Mouse (Mus musculus) midbrain, embryonic 14.5 days (tissue): Measurements from ENCODE around the gene Plxna2. TPM values are rescaled to one million over a fixed set of nuclear protein-coding genes. Genes with fewer than 3 reads are reported as not detected.
A peak's percentile ranks its signal among the peaks of the same experiment; 100 is the strongest.

ENCODE experiments used
- ATAC-seq: fragments of 200-750 bp; cut with Nextera tagmentation; 2 replicates; pipeline ENCODE4 v1.8.0; 2017; ENCODE audit warnings: moderate number of reproducible peaks, moderate library complexity; ENCODE audit not compliant: low FRiP score, low TSS enrichment
- DNase-seq: peaks from one replicate; pipeline ENCODE4 v3.0.0-alpha.2; 2015
- H3K27ac ChIP-seq: fragments of 300-500 bp; sonication (generic); replicated peaks from 2 replicates; pipeline ENCODE4 v1.5.1; 2014; ENCODE audit warnings: mild to moderate bottlenecking, low read depth, low read length, moderate library complexity
- H3K27me3 ChIP-seq: fragments of 300-500 bp; sonication (generic); 2 replicates; pipeline ENCODE4 v1.6.1; 2014; ENCODE audit warnings: low read length, control low read depth, mixed read lengths; ENCODE audit not compliant: control insufficient read depth, insufficient read depth
- H3K36me3 ChIP-seq: fragments of 300-500 bp; sonication (generic); 2 replicates; pipeline ENCODE4 v1.6.1; 2014; ENCODE audit warnings: low read length, control low read depth; ENCODE audit not compliant: control insufficient read depth, insufficient read depth
- H3K4me1 ChIP-seq: fragments of 300-500 bp; sonication (generic); 2 replicates; pipeline ENCODE4 v1.6.1; 2014; ENCODE audit warnings: mild to moderate bottlenecking, antibody characterized with exemption, low read length, control low read depth; ENCODE audit not compliant: control insufficient read depth, insufficient read depth
- H3K4me2 ChIP-seq: fragments of 300-500 bp; sonication (generic); 2 replicates; pipeline ENCODE4 v1.6.1; 2014; ENCODE audit warnings: mild to moderate bottlenecking, low read length, moderate library complexity
- H3K4me3 ChIP-seq: fragments of 300-500 bp; sonication (generic); replicated peaks from 2 replicates; pipeline ENCODE4 v1.5.1; 2014; ENCODE audit warnings: low read depth, low read length
- H3K9ac ChIP-seq: fragments of 300-500 bp; sonication (generic); replicated peaks from 2 replicates; pipeline ENCODE4 v1.6.1; 2014; ENCODE audit warnings: mild to moderate bottlenecking, low read length, moderate library complexity
- H3K9me3 ChIP-seq: fragments of 300-500 bp; sonication (generic); 2 replicates; pipeline ENCODE4 v1.6.1; 2016; ENCODE audit warnings: low read length, control low read depth, mixed read lengths; ENCODE audit not compliant: control insufficient read depth
- whole genome bisulfite sequencing: fragments of 180-500 bp; shearing (Covaris S2); extraction: QIAGEN DNeasy Blood & Tissue Kit; methylation state at CpG from one replicate; pipeline ENCODE4 v1.1.7; 2014; 5-methylcytosine and 5-hydroxymethylcytosine counted together
- polyA plus RNA-seq: library from polyadenylated mRNA; unstranded; fragments of >200 nt; fragmentation: Nextera tagmentation; extraction: Ambion mirVana; gene quantifications from 2 replicates; pipeline ENCODE4 v1.2.1, GENCODE M21; 2014

The Plxna2 gene
- polyA plus RNA-seq, 1 experiment from 2014 or later = 24.1 TPM

DNA sequence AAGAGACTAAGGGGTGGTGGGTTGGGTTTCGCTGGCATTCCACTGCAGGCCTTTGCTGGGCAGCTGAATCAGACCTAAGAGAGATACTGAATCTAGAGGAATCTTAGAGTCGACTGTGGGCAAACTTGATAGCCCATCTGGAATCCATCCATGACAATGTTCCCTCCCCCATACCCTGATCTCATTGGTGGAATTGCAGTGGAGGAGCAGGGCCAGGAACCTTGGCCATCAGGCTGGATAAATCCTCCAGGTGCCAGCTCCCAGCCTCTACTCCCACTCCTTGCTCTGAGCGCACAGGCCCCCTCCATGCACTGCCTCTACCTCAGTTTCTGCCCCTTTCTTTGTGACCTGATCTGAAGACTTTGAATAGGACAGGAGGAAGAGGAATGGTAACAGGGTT, 81.3 kb downstream of the Plxna2 start:
- H3K4me3 ChIP-seq = no peak overlapping the region
- H3K27me3 ChIP-seq = no peaks in the 10 kb centered on the region

DNA sequence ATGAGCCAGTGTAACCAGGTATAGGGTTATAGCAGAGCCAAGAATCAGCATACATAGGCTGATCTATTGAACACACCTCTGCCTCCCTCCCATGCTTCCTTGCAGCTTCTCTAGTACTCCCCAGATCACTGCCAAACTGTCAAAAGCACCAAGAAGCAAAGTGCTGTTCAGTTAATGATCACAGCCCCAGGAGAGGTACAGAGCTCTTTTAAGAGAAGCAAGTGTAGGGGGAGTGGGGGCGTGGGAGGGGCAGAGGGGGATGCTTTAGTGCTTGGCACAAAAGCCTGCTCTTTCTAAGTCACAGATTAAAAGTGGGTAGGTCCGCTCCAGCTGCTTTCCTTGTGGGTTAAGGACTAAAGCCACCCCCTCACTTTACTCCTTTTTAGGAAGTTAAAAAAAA, 85.2 kb downstream of the Plxna2 start:
- Histone ChIP-seq H3K27me3 (no peaks in the 10 kb centered on the region), H3K4me2 (no peak overlapping the region), H3K9me3 (no peaks in the 10 kb centered on the region), H3K27ac (no peak overlapping the region), H3K9ac (no peak overlapping the region), H3K4me1 (0 out of 2 replicates have a peak, but pooled peaks cover 10% of the 10 kb centered on the region), H3K4me3 (no peak overlapping the region), H3K36me3 (no peaks in the 10 kb centered on the region)
- WGBS = 10% methylated on average over 2 of the region's 2 CpGs
- DNase-seq (peak; percentile 42), ATAC-seq (no peak)

More for the DNA sequence above, 81.3 kb downstream of the Plxna2 start:
- ATAC-seq (no peak), DNase-seq (no peak)
- Histone ChIP-seq H3K27ac (no peak overlapping the region), H3K9me3 (no peaks in the 10 kb centered on the region), H3K4me2 (no peak overlapping the region), H3K36me3 (no peaks in the 10 kb centered on the region), H3K4me1 (0 out of 2 replicates have a peak, but pooled peaks cover 10% of the 10 kb centered on the region), H3K9ac (no peak overlapping the region)
- WGBS = 95% methylated on average over 3 of the region's 3 CpGs

DNA sequence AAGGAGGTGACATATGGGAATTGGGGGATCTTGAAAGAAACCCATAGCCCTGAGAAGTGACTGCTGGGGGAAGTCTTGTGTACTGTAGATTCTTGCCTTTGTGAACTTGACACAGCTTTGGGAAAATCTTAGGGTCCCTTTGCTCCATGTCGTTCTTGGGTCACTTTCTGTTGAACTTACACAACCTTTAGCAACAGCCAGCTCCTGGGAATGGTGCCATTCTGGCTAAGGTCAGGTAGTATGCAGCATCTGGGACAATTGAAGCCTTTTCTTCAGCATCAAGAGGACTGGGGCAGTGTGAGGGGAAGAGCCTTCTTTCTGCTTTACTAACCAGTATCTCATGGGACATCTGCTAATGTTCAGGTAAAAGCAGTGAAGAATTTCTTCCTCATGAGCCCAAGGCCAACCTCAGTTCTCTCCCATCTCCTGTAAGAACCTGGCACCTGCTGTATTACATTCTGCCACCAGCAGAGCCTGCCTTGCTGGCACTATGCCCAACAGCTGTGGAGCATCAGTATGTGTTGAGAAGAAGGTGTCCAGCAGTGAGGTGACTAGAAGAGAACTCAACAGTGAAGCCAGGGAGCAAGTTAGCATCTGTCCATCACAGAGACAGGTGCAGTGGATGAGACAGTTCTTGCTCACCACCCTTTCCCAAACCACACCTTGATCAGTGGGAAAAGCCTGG, 86.3 kb downstream of the Plxna2 start:
- 96% methylated on average over 1 of the region's 1 CpGs for WGBS
- no peaks in the 10 kb centered on the region for H3K9me3 ChIP-seq
- H3K4me3 ChIP-seq = no peak overlapping the region
- no peak overlapping the region for H3K4me2 ChIP-seq
- no peaks in the 10 kb centered on the region for H3K27me3 ChIP-seq
- H3K36me3 ChIP-seq = no peaks in the 10 kb centered on the region
- DNase-seq (no peak), ATAC-seq (no peak)
- 0 out of 2 replicates have a peak, but pooled peaks cover 10% of the 10 kb centered on the region for H3K4me1 ChIP-seq
- no peak overlapping the region for H3K9ac ChIP-seq
- H3K27ac ChIP-seq = no peak overlapping the region

DNA sequence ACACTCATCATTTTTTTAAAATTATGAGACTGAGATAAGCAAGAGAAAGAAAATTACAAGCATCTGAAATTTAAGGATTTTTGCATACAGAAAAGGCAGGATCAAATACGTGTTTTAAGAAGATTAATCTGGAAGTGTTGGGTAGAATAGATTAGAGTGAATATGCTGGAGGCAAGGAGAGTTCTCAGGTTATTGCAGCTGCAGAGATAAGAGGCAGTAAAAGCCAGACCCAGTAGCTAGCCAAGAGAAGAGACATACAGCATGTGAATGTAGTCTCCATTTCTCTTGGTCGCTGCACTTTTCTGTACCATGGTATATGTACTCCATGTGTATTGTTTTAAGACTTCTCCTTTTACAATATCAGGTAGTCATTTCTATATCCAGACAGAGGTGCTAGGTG, 88.5 kb downstream of the Plxna2 start:
- no peak overlapping the region for H3K27ac ChIP-seq
- H3K4me3 ChIP-seq = no peak overlapping the region
- H3K9ac ChIP-seq = no peak overlapping the region
- H3K36me3 ChIP-seq = no peaks in the 10 kb centered on the region
- no peak for ATAC-seq
- H3K27me3 ChIP-seq = no peaks in the 10 kb centered on the region
- H3K4me2 ChIP-seq = no peak overlapping the region
- no peaks in the 10 kb centered on the region for H3K9me3 ChIP-seq
- no peak for DNase-seq
- WGBS = 67% methylated on average over 2 of the region's 2 CpGs
- 0 out of 2 replicates have a peak, but pooled peaks cover 10% of the 10 kb centered on the region for H3K4me1 ChIP-seq

DNA sequence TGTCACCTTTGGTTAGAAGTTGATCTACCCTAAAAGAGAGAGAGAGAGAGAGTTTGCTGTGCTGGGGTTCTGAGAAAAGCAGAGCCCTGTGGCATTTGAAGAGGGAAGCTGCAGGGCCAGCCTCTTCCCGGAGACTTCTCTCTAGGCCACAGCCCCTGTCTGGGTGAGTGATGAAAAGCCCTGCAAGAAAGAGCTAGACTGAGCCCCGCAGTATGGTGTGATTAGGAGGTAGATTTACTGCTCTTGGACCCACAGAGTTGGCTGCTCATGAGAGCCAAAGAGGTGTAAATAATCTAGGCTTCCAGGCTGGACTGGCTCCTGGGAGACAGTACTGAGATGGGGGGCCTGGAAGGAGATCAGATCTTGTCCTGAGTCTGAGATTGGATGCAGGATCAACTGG, 94.4 kb downstream of the Plxna2 start:
- DNase-seq (no peak), ATAC-seq (no peak)
- Histone ChIP-seq H3K9ac (no peak overlapping the region), H3K27me3 (no peaks in the 10 kb centered on the region), H3K9me3 (no peaks in the 10 kb centered on the region), H3K27ac (no peak overlapping the region), H3K36me3 (0 out of 2 replicates have a peak, but pooled peaks cover 2% of the 10 kb centered on the region), H3K4me1 (no peaks in the 10 kb centered on the region), H3K4me2 (no peak overlapping the region), H3K4me3 (no peak overlapping the region)
- 80% methylated on average over 2 of the region's 2 CpGs for WGBS

DNA sequence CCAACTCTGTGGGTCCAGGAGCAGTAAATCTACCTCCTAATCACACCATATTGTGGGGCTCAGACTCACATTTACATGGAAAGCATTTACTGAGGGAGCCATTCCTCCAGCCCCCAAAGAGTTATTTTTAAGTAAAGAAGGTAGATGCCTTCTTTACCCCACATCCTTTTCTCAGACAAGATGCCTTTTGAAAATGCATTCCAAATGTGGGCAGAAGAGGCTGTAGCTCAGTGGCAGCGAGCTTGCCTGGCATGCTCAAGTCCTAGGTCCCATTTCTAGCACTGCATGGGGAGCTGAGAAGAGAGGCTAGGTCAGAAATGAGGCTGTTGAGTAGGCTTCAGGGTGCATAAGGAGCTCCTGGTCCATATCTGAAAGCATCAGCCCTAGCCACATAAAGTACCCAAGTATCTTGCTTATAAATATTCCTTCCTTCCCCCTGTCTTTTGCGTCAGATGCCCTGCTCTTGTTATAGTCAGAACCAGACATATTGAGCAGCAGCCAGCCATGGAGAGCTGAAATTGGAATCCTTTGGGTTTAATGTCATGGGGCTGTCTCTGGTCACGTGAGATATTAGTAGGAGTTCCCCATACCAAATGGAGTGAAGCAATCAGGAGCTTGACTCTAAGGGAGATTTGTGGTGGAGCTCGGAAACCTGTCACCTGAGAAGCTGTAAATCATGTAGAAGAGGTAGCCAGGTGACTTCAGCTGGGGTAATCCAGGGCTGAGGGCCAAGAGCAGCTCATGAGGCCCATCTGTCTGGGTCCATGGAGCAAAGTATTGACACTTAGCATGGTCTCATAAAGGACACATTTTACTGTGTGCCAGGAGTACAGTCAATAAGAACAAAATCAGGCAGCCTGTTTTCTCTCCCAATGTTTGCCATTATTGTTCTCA, 96.4 kb downstream of the Plxna2 start:
- no peak for ATAC-seq
- 85% methylated on average over 4 of the region's 4 CpGs for WGBS
- Histone ChIP-seq H3K9ac (no peak overlapping the region), H3K4me3 (no peak overlapping the region), H3K9me3 (no peaks in the 10 kb centered on the region), H3K27me3 (no peaks in the 10 kb centered on the region), H3K27ac (no peak overlapping the region), H3K36me3 (0 out of 2 replicates have a peak, but pooled peaks cover 2% of the 10 kb centered on the region), H3K4me2 (no peak overlapping the region), H3K4me1 (no peaks in the 10 kb centered on the region)
- DNase-seq = no peak

DNA sequence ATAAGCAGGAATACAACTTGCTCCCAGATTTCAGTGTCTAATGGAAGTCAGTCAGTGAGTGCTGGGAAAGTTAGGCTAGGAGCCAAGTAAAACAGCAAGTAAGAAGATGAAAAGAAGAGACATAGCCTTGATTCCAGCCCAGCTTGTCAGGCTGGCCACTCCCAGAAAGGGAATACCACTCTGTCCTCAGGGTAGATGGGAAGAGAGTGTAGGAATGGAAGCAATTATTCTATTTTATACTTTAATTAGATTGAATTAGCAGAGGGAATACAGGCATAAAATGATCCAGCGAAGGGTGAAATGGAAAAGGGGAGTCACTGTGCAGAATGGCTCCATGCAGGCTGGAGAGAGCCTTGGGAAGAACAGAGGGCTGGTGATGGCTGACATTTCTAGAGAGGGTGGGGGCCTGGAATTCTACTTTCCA, 99.4 kb downstream of the Plxna2 start:
- Histone ChIP-seq H3K36me3 (no peaks in the 10 kb centered on the region), H3K9ac (no peak overlapping the region), H3K4me2 (no peak overlapping the region), H3K27me3 (no peaks in the 10 kb centered on the region), H3K4me3 (no peak overlapping the region), H3K4me1 (peaks cover 21% of the 10 kb centered on the region), H3K27ac (no peak overlapping the region), H3K9me3 (no peaks in the 10 kb centered on the region)
- ATAC-seq (no peak), DNase-seq (no peak)
- WGBS = 57% methylated on average over 1 of the region's 1 CpGs

DNA sequence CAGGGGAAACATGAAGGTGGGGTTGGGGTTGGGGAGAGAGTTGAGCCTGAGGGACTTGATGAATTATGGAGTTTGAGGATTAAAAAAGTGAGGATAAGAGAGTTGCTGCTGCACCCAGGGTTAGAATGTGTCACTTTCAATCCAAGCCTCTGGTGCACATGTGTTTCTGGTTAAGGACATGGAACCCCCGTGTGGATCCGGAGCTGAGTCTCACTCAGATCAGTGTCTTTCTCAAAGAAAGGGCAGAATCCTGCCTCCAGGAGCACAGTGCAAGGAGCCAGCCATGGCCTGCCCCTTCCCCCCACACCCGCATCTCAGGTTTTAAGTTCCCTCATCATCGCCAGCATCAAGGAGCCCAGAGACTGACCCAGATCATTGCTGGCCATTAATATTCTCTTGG, 102.4 kb downstream of the Plxna2 start:
- Histone ChIP-seq H3K9me3 (no peaks in the 10 kb centered on the region), H3K4me3 (no peak overlapping the region), H3K36me3 (no peaks in the 10 kb centered on the region), H3K27me3 (no peaks in the 10 kb centered on the region), H3K4me2 (no peak overlapping the region), H3K4me1 (peaks cover 21% of the 10 kb centered on the region), H3K27ac (peak overlapping the region; percentile 52; the same call in 1 of the 2 replicates), H3K9ac (no peak overlapping the region; the same call in 1 of the 2 replicates)
- ATAC-seq = no peak
- WGBS = 56% methylated on average over 4 of the region's 4 CpGs
- no peak for DNase-seq
